Mouse (Mus musculus): ENCODE data around the gene Tmem189. TPM values are rescaled to one million over a fixed set of nuclear protein-coding genes. Genes with fewer than 3 reads are reported as not detected.

Gene Tmem189
- polyA plus RNA-seq, 1 experiment: 88.8 TPM

- peaks cover 6% of the 10 kb centered on the region for H3K4me1 ChIP-seq (ENCODE audit: control insufficient read depth, insufficient read depth, low read length)
- TF ChIP-seq CTCF (IDR thresholded peaks at IDR 0.05; ENCODE audit: extremely low read depth, insufficient read depth, low read length) (no peak), POLR2A (IDR thresholded peaks at IDR 0.05; ENCODE audit: extremely low read depth, insufficient read depth, low read length) (no peak)
- no peak overlapping the region for H3K4me3 ChIP-seq (ENCODE audit: insufficient read depth, low read length)
Measured at GRCm38 (mm10) chr2:167693540-167693939, 3.9 kb upstream of the Tmem189 start.

GRCm38 (mm10) chr2:167692831-167693230, 3.2 kb upstream of the Tmem189 start:
- H3K27ac ChIP-seq (ENCODE audit: insufficient read depth, low read length): no peak overlapping the region
- H3K4me1 ChIP-seq (ENCODE audit: control insufficient read depth, insufficient read depth, low read length): peaks cover 6% of the 10 kb centered on the region
- no peak overlapping the region for H3K4me3 ChIP-seq (ENCODE audit: insufficient read depth, low read length)
- TF ChIP-seq CTCF (IDR thresholded peaks at IDR 0.05; ENCODE audit: extremely low read depth, insufficient read depth, low read length) (no peak), POLR2A (IDR thresholded peaks at IDR 0.05; ENCODE audit: extremely low read depth, insufficient read depth, low read length) (no peak)

More at GRCm38 (mm10) chr2:167693540-167693939, 3.9 kb upstream of the Tmem189 start:
- H3K27ac ChIP-seq (ENCODE audit: insufficient read depth, low read length): no peak overlapping the region

- Histone ChIP-seq H3K4me1 (ENCODE audit: control insufficient read depth, insufficient read depth, low read length) (peaks cover 6% of the 10 kb centered on the region), H3K27ac (ENCODE audit: insufficient read depth, low read length) (no peak overlapping the region), H3K4me3 (ENCODE audit: insufficient read depth, low read length) (peak overlapping the region; percentile 92; the same call in 1 of the 2 replicates)
- TF ChIP-seq POLR2A (IDR thresholded peaks at IDR 0.05; ENCODE audit: extremely low read depth, insufficient read depth, low read length) (no peak), CTCF (IDR thresholded peaks at IDR 0.05; ENCODE audit: extremely low read depth, insufficient read depth, low read length) (no peak)
Measured at GRCm38 (mm10) chr2:167691871-167692661, 2.4 kb upstream of the Tmem189 start.

GRCm38 (mm10) chr2:167691410-167691809, 1.8 kb upstream of the Tmem189 start:
- peak overlapping the region; percentile 92; the same call in 1 of the 2 replicates for H3K4me3 ChIP-seq (ENCODE audit: insufficient read depth, low read length)
- peaks cover 6% of the 10 kb centered on the region for H3K4me1 ChIP-seq (ENCODE audit: control insufficient read depth, insufficient read depth, low read length)
- H3K27ac ChIP-seq (ENCODE audit: insufficient read depth, low read length): no peak overlapping the region
- TF ChIP-seq POLR2A (IDR thresholded peaks at IDR 0.05; ENCODE audit: extremely low read depth, insufficient read depth, low read length): no peak
- TF ChIP-seq CTCF (IDR thresholded peaks at IDR 0.05; ENCODE audit: extremely low read depth, insufficient read depth, low read length): no peak

GRCm38 (mm10) chr2:167690962-167691311, 1.3 kb upstream of the Tmem189 start:
- Histone ChIP-seq H3K4me3 (ENCODE audit: insufficient read depth, low read length) (peak overlapping the region; percentile 92), H3K27ac (ENCODE audit: insufficient read depth, low read length) (no peak overlapping the region; the same call in 1 of the 2 replicates), H3K4me1 (ENCODE audit: control insufficient read depth, insufficient read depth, low read length) (peaks cover 6% of the 10 kb centered on the region)
- TF ChIP-seq CTCF (IDR thresholded peaks at IDR 0.05; ENCODE audit: extremely low read depth, insufficient read depth, low read length) (no peak), POLR2A (IDR thresholded peaks at IDR 0.05; ENCODE audit: extremely low read depth, insufficient read depth, low read length) (no peak)

GRCm38 (mm10) chr2:167690219-167690961, 768 bp upstream of the Tmem189 start:
- Histone ChIP-seq H3K4me3 (ENCODE audit: insufficient read depth, low read length) (peak overlapping the region; percentile 92), H3K4me1 (ENCODE audit: control insufficient read depth, insufficient read depth, low read length) (peaks cover 6% of the 10 kb centered on the region), H3K27ac (ENCODE audit: insufficient read depth, low read length) (peak overlapping the region; percentile 48; the same call in 1 of the 2 replicates)
- TF ChIP-seq CTCF (IDR thresholded peaks at IDR 0.05; ENCODE audit: extremely low read depth, insufficient read depth, low read length) (no peak), POLR2A (IDR thresholded peaks at IDR 0.05; ENCODE audit: extremely low read depth, insufficient read depth, low read length) (no peak)

GRCm38 (mm10) chr2:167688498-167689451, 847 bp downstream of the Tmem189 start, which contains the start of gene Cebpb:
Gene Cebpb (plus strand): TSS chr2:167688915.
- H3K27ac ChIP-seq (ENCODE audit: insufficient read depth, low read length): peak within 1 kb of the TSS; percentile 95
- H3K4me3 ChIP-seq (ENCODE audit: insufficient read depth, low read length): peak within 1 kb of the TSS; percentile 92
- TF ChIP-seq CTCF (IDR thresholded peaks at IDR 0.05; ENCODE audit: extremely low read depth, insufficient read depth, low read length) (0 out of 2 replicates have a peak, but pooled peaks have one; percentile 14), POLR2A (IDR thresholded peaks at IDR 0.05; ENCODE audit: extremely low read depth, insufficient read depth, low read length) (peak; percentile 49; the same call in 1 of the 2 replicates)
- H3K4me1 ChIP-seq (ENCODE audit: control insufficient read depth, insufficient read depth, low read length): peaks cover 6% of the 10 kb centered on the region

- no peak for TF ChIP-seq CTCF (IDR thresholded peaks at IDR 0.05; ENCODE audit: extremely low read depth, insufficient read depth, low read length)
- no peak for TF ChIP-seq POLR2A (IDR thresholded peaks at IDR 0.05; ENCODE audit: extremely low read depth, insufficient read depth, low read length)
- no peak overlapping the region for H3K27ac ChIP-seq (ENCODE audit: insufficient read depth, low read length)
- H3K4me3 ChIP-seq (ENCODE audit: insufficient read depth, low read length): peak overlapping the region; percentile 92
Measured at GRCm38 (mm10) chr2:167688126-167688497, 1.5 kb downstream of the Tmem189 start.

More at GRCm38 (mm10) chr2:167688126-167688497, 1.5 kb downstream of the Tmem189 start:
- H3K4me1 ChIP-seq (ENCODE audit: control insufficient read depth, insufficient read depth, low read length): peaks cover 6% of the 10 kb centered on the region
